Mouse (Mus musculus): ENCODE results near the gene Wnk1. TPM values are rescaled to one million over a fixed set of nuclear protein-coding genes. Genes with fewer than 3 reads are reported as not detected.
A peak's percentile ranks its signal among the peaks of the same experiment; 100 is the strongest.

The Wnk1 gene
- polyA plus RNA-seq, 1 experiment from 2014 or later, result 55.2 TPM

DNA sequence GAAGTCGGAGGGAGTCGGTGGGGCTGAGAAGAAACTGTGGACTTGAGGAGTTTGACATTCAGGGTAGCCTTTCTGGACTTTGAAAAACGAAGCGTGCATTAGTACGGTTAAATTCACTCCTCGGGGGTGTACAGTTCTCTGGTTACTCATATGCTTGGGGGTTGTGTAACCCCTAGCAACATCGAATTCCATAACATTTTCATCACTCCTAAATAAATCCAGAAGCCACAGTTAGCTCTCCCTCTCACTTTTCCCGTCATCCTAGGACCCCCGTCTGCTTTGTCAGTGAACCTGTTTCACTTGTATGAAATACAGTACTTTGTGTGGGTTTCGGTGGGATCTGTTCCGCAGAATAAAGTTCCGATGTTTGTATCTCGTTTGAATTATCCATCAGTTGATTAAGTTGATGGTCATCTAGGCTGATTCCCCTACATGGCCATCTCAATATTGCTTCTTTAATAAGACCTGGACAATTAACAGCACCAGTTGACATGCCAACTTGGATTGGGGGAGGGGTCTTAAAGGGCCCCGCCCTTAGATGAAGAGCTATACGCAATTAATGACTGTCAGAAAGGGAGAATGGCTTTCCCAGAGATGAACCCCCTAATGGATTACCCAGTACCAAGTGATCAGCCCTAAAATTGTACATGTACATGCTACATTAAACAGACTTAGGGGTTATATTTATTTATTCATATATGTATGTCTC, 135.2 kb downstream of the Wnk1 start:
- Histone ChIP-seq H3K27ac (ENCODE audit: low read depth, low read length) (peak overlapping the region; percentile 87), H3K4me2 (peak overlapping the region; percentile 84), H3K9me3 (ENCODE audit: control insufficient read depth, low read length) (no peaks in the 10 kb centered on the region), H3K4me1 (replicated peaks; ENCODE audit: control insufficient read depth, insufficient read depth, low read length) (peaks cover 2% of the 10 kb centered on the region; the same call in 1 of the 2 replicates), H3K9ac (ENCODE audit: low read depth, low read length) (peak overlapping the region; percentile 80), H3K36me3 (ENCODE audit: control insufficient read depth, insufficient read depth, low read length) (no peaks in the 10 kb centered on the region; the same call in 1 of the 2 replicates), H3K27me3 (replicated peaks; ENCODE audit: control insufficient read depth, insufficient read depth, low read length) (no peaks in the 10 kb centered on the region), H3K4me3 (ENCODE audit: low read depth, low read length) (peak overlapping the region; percentile 73)
- 15% methylated on average over 15 of the region's 15 CpGs for WGBS
- ATAC-seq (replicated peaks; ENCODE audit: low FRiP score), result no peak
- DNase-seq (ENCODE audit: low spot score), result no peak

DNA sequence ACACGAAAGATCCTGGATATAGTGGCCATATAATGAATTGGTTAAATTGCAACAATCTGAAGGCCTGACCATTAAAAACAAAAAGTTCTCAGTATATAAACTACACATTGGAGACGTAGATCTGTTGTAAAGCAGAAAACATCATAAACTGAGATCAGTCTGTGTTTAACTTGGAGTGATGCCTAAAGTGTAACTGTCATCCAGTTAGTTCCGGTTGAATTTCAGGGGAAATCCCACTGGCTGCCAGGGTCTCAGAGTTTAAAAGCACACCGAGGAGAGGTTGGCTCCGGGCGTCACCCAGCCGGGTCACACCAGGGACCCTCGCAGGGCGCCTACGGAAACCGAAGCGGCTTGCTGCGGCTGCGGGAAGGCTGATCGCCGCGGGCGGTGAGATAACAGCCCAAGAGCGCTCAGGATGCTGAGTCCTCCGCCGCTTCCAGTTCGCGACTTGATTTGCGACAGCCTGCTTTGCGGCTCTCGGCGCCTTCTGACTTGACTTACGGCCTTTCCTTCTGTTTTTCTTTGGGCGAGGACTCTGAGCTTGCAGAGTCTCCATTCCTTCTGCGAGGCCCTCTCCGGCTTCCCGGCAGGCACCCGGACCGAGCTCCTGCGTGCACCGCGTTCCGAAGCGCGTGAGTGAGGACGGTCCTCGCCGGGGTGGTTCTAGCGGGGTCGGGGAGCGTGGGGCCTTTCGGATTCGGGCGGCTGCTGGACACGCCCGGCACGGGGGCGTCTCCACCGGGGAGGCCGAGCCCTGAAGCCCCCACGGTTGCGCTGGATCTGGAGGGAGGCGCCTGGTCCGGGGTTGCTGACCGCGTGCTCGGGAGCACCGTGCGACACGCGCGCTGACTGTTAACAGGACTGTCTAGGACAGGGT, 136.0 kb downstream of the Wnk1 start, which contains the start of gene Rad52:
Gene Rad52, plus strand, starts transcription at position 495 of the 877 bp plus-strand sequence.
- no peaks in the 10 kb centered on the region for H3K9me3 ChIP-seq (ENCODE audit: control insufficient read depth, low read length)
- H3K4me2 ChIP-seq, result peak within 1 kb of the TSS; percentile 84
- DNase-seq (ENCODE audit: low spot score) (peak; percentile 88), ATAC-seq (replicated peaks; ENCODE audit: low FRiP score) (peak; percentile 84)
- H3K36me3 ChIP-seq (ENCODE audit: control insufficient read depth, insufficient read depth, low read length), result no peaks in the 10 kb centered on the region; the same call in 1 of the 2 replicates
- peak within 1 kb of the TSS; percentile 87 for H3K27ac ChIP-seq (ENCODE audit: low read depth, low read length)
- H3K4me3 ChIP-seq (ENCODE audit: low read depth, low read length), result peak within 1 kb of the TSS; percentile 73
- H3K4me1 ChIP-seq (replicated peaks; ENCODE audit: control insufficient read depth, insufficient read depth, low read length), result peaks cover 2% of the 10 kb centered on the region; the same call in 1 of the 2 replicates
- 2% methylated on average over 67 of the region's 67 CpGs for WGBS
- no peaks in the 10 kb centered on the region for H3K27me3 ChIP-seq (replicated peaks; ENCODE audit: control insufficient read depth, insufficient read depth, low read length)
- H3K9ac ChIP-seq (ENCODE audit: low read depth, low read length), result peak within 1 kb of the TSS; percentile 80

DNA sequence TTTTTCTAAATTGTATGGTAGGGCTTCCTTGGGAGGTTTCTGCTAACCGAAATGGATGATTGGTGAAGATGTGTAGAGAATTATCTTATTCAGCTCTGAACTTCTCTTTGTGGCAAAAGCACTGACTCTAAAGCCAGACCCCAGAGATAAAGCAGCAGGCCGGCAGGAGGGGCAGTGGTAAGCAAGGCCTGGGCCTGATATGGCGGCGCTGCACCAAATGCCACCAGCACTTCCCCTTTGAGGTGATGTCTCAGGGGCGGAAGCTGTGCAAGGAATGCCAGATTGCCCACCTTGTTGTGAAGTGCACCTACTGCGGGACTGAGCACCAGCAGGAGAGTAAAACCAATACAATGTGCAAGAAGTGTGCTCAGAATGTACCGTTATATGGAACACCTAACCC, 145.8 kb downstream of the Wnk1 start:
- H3K27me3 ChIP-seq (replicated peaks; ENCODE audit: control insufficient read depth, insufficient read depth, low read length), result no peaks in the 10 kb centered on the region; the same call in 1 of the 2 replicates
- WGBS, result 52% methylated on average over 7 of the region's 7 CpGs
- no peaks in the 10 kb centered on the region for H3K9me3 ChIP-seq (ENCODE audit: control insufficient read depth, low read length)
- H3K9ac ChIP-seq (ENCODE audit: low read depth, low read length), result no peak overlapping the region
- ATAC-seq (replicated peaks; ENCODE audit: low FRiP score) (no peak), DNase-seq (ENCODE audit: low spot score) (no peak)
- no peak overlapping the region for H3K27ac ChIP-seq (ENCODE audit: low read depth, low read length)
- H3K4me1 ChIP-seq (replicated peaks; ENCODE audit: control insufficient read depth, insufficient read depth, low read length), result no peaks in the 10 kb centered on the region
- H3K4me2 ChIP-seq, result no peak overlapping the region
- no peaks in the 10 kb centered on the region for H3K36me3 ChIP-seq (ENCODE audit: control insufficient read depth, insufficient read depth, low read length)
- no peak overlapping the region for H3K4me3 ChIP-seq (ENCODE audit: low read depth, low read length)

DNA sequence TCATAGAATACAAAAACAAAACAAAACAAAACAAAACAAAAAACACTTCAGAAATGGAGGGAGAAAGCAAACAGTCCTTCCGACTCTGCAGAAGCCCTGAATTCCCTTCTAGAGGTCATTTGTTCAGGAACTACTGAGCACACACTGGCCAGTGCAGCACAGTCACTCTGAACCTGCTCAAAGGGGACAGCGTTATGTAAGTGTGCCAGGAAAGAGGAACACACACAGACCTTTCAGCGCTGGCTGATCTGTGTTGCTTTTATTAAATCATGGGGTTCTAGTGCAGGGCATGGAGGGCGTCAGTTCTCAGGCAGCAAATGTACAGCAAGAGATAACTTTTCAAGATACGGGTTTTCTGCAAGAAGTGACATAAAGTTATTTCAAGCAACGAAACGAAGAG, 155.3 kb downstream of the Wnk1 start:
- Histone ChIP-seq H3K4me2 (no peak overlapping the region), H3K27ac (ENCODE audit: low read depth, low read length) (no peak overlapping the region), H3K27me3 (replicated peaks; ENCODE audit: control insufficient read depth, insufficient read depth, low read length) (peaks cover 3% of the 10 kb centered on the region; the same call in 1 of the 2 replicates), H3K9me3 (ENCODE audit: control insufficient read depth, low read length) (no peaks in the 10 kb centered on the region), H3K4me1 (replicated peaks; ENCODE audit: control insufficient read depth, insufficient read depth, low read length) (no peaks in the 10 kb centered on the region), H3K4me3 (ENCODE audit: low read depth, low read length) (no peak overlapping the region), H3K36me3 (ENCODE audit: control insufficient read depth, insufficient read depth, low read length) (no peaks in the 10 kb centered on the region), H3K9ac (ENCODE audit: low read depth, low read length) (no peak overlapping the region)
- no peak for ATAC-seq (replicated peaks; ENCODE audit: low FRiP score)
- no peak for DNase-seq (ENCODE audit: low spot score)
- WGBS, result 66% methylated on average over 7 of the region's 7 CpGs

MicroRNAs within 50 kb of the gene (microRNA counts, 519-probe panel; counts per million panel counts)
- microRNA mmu-miR-706, result not detected

Small RNAs within 50 kb of the gene (microRNA-seq; reads per million reads assigned to microRNA genes)
- not detected for gene Mir706 (ENCODE audit: borderline number of aligned reads)

Other genes with a start within 250 kb of the Wnk1 start
- gene Erc1, start 190.5 kb downstream of the Wnk1 start, polyA plus RNA-seq (2014; fragmentation: Nextera tagmentation; extraction: Ambion mirVana), result 11.8 and 12.3 TPM in 2 replicates
- gene Rad52, start 136.0 kb downstream of the Wnk1 start, polyA plus RNA-seq (2014; fragmentation: Nextera tagmentation; extraction: Ambion mirVana), result 23.9 and 24.7 TPM in 2 replicates
- not detected in 2 replicates for gene Ninj2, start 54.7 kb upstream of the Wnk1 start, polyA plus RNA-seq (2014; fragmentation: Nextera tagmentation; extraction: Ambion mirVana)